ENCODE assay signal across 1 mouse cellular context in the genomic region with DNA sequence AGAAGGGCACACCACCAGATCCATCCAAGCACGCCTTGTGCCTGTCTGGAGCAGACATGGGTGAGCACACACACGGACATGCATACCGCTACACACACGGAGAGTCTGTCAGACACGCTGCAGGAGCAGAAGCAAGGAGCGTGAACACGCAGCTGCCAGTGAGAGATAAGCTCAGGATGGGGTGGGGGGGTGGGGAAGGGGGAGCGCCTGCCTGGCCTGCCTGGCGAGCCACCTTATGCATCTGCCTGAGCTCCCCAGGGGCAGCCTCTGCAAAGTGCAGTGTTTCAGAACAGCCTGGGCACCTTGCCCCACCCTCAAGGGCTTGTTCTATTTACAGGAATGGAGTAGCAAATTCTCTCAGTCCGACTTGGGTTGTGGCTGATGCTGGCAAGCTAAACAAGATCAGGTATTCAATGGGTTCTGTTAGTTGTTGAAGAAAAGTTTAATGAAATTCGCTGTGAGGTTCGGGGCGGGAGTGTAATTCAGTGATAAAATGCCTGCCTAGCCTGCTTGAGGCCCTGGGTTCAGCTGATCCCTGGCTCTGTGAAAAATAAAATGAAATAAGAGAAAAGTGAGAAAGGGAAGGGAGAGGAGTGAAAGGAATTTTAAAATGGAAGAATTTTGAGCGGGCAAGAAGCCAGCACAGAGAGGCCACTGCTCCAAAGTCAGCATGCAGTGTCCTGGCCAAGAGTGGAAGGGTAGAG.
TF ChIP-seq lines count a peak whose summit lies in the region.

No protein-coding gene starts in this region.

TF ChIP-seq in MEL, 35 proteins besides CTCF, POLR2A, EP300 and RAD21 (continued from another document):
- TF ChIP-seq USF2 (IDR thresholded peaks at IDR 0.05; ENCODE audit: borderline replicate concordance in 1 of 2, insufficient read depth in 1 of 2, low read depth in 1 of 2, low read length in 2 of 2) (no peak), MAX (IDR thresholded peaks at IDR 0.05; ENCODE audit: low read length) (no peak), MAZ (IDR thresholded peaks at IDR 0.05; ENCODE audit: low read depth, low read length) (0 out of 2 replicates have a peak, but pooled peaks have one; percentile 58), POLR2AphosphoS5 (IDR thresholded peaks at IDR 0.05; ENCODE audit: borderline replicate concordance, low read depth, low read length) (no peak), TCF12 (IDR thresholded peaks at IDR 0.05; ENCODE audit: low read depth, low read length) (peak; percentile 81), ZKSCAN1 (IDR thresholded peaks at IDR 0.05; ENCODE audit: low read depth, low read length) (no peak), CHD1 (IDR thresholded peaks at IDR 0.05; ENCODE audit: low read depth, low read length) (no peak), KAT2A (conservative IDR thresholded peaks at IDR 0.05; ENCODE audit: low read depth, low read length) (no peak), USF1 (IDR thresholded peaks at IDR 0.05; ENCODE audit: low read depth, low read length) (no peak), RCOR1 (IDR thresholded peaks at IDR 0.05; ENCODE audit: low read depth, low read length) (no peak), SIN3A (IDR thresholded peaks at IDR 0.05; ENCODE audit: low read length) (no peak), MXI1 (IDR thresholded peaks at IDR 0.05; ENCODE audit: low read depth, low read length) (peak; percentile 87), TBP (IDR thresholded peaks at IDR 0.05; ENCODE audit: low read depth, low read length) (no peak), HCFC1 (IDR thresholded peaks at IDR 0.05; ENCODE audit: low read depth, low read length) (0 out of 2 replicates have a peak, but pooled peaks have one; percentile 26), GABPA (IDR thresholded peaks at IDR 0.05; ENCODE audit: low read depth, low read length) (no peak), E2F4 (IDR thresholded peaks at IDR 0.05; ENCODE audit: borderline replicate concordance, low read depth, low read length) (no peak), ZMIZ1 (IDR thresholded peaks at IDR 0.05; ENCODE audit: low read depth, low read length) (no peak), ZC3H11A (IDR thresholded peaks at IDR 0.05; ENCODE audit: low read depth, low read length) (no peak), NELFE (IDR thresholded peaks at IDR 0.05; ENCODE audit: low read depth, low read length) (no peak), ETS1 (IDR thresholded peaks at IDR 0.05; ENCODE audit: low read depth, low read length) (peak; percentile 50; the same call in 1 of the 2 replicates), CHD2 (IDR thresholded peaks at IDR 0.05; ENCODE audit: low read length) (no peak), MYB (IDR thresholded peaks at IDR 0.05; ENCODE audit: low read depth, low read length) (no peak), ZNF384 (IDR thresholded peaks at IDR 0.05; ENCODE audit: low read depth, low read length) (no peak), SMC3 (IDR thresholded peaks at IDR 0.05; ENCODE audit: low read depth, low read length) (no peak; the same call in none of the 2 replicates), JUND (IDR thresholded peaks at IDR 0.05; ENCODE audit: low read depth, low read length) (no peak), ELF1 (IDR thresholded peaks at IDR 0.05; ENCODE audit: low read depth, low read length) (no peak), POLR2AphosphoS2 (IDR thresholded peaks at IDR 0.05; ENCODE audit: low read length) (no peak), NRF1 (IDR thresholded peaks at IDR 0.05; ENCODE audit: insufficient read depth, low read depth, low read length, poor library complexity, severe bottlenecking) (no peak), MAFK (IDR thresholded peaks at IDR 0.05; ENCODE audit: borderline replicate concordance, low read depth, low read length) (no peak), GATA1 (IDR thresholded peaks at IDR 0.05; ENCODE audit: low read depth, low read length) (peak; percentile 34; the same call in 1 of the 2 replicates)
